ENCODE assay signal across 26 mouse cellular contexts in genomic region chr7:122806531-122806930, GRCm38 (mm10).
"Had no signal": no experiment of that assay in that cellular context is flagged by ENCODE, and none has a peak within 500 bp of the region (broad histone marks: within the 10 kb centered on the region; RNA-seq: fewer than 3 reads in every experiment).

No protein-coding gene starts in this region.

- H3K4me3 ChIP-seq: embryonic facial prominence, embryonic 10.5 days; embryonic facial prominence, embryonic 12.5 days; embryonic facial prominence, embryonic 13.5 days; embryonic facial prominence, embryonic 15.5 days; erythroblast, embryonic 14.5 days; forebrain, embryonic 10.5 days; forebrain, embryonic 12.5 days; forebrain, embryonic 13.5 days; forebrain, embryonic 15.5 days; gastrocnemius, adult 2 months; heart, adult 2 months had no signal

- H3K9ac ChIP-seq: embryonic facial prominence, embryonic 12.5 days; embryonic facial prominence, embryonic 13.5 days; embryonic facial prominence, embryonic 15.5 days; forebrain, embryonic 12.5 days; forebrain, embryonic 13.5 days; forebrain, embryonic 15.5 days; forebrain, postnatal 0 days had no signal

- H3K9me3 ChIP-seq: embryonic facial prominence, embryonic 10.5 days; embryonic facial prominence, embryonic 12.5 days; embryonic facial prominence, embryonic 13.5 days; embryonic facial prominence, embryonic 15.5 days; forebrain, embryonic 10.5 days; forebrain, embryonic 12.5 days; forebrain, embryonic 13.5 days; forebrain, embryonic 15.5 days had no signal

- ATAC-seq: forebrain, embryonic 13.5 days; forebrain, embryonic 14.5 days; forebrain, embryonic 15.5 days; forebrain, embryonic 16.5 days; forebrain, postnatal 0 days had no signal

- DNase-seq: cerebellum, adult 9-10 months; cerebellum, adult 9-11 months; cerebellum, postnatal 10 days; cerebellum, postnatal 14 days; cerebellum, postnatal 25 days; cerebellum, postnatal 36 days; embryo, embryonic 11 days; forebrain, postnatal 0 days; gastrocnemius, adult 2 months; gastrocnemius, postnatal 10 days; gastrocnemius, postnatal 14 days; gastrocnemius, postnatal 25 days; gastrocnemius, postnatal 36 days; heart, adult 18-20 months; heart, adult 2 months had no signal

- H3K27ac ChIP-seq: embryonic facial prominence, embryonic 10.5 days; embryonic facial prominence, embryonic 12.5 days; embryonic facial prominence, embryonic 13.5 days; embryonic facial prominence, embryonic 15.5 days; forebrain, embryonic 10.5 days; forebrain, embryonic 12.5 days; forebrain, embryonic 13.5 days; forebrain, embryonic 15.5 days; gastrocnemius, adult 2 months; heart, adult 2 months had no signal

- H3K4me2 ChIP-seq: embryonic facial prominence, embryonic 12.5 days; embryonic facial prominence, embryonic 13.5 days; embryonic facial prominence, embryonic 15.5 days; forebrain, embryonic 12.5 days; forebrain, embryonic 13.5 days; forebrain, embryonic 15.5 days had no signal

- H3K27me3 ChIP-seq: embryonic facial prominence, embryonic 12.5 days; embryonic facial prominence, embryonic 13.5 days; embryonic facial prominence, embryonic 15.5 days; forebrain, embryonic 12.5 days; forebrain, embryonic 13.5 days; forebrain, embryonic 15.5 days had no signal

- H3K4me1 ChIP-seq: embryonic facial prominence, embryonic 10.5 days; embryonic facial prominence, embryonic 12.5 days; embryonic facial prominence, embryonic 13.5 days; embryonic facial prominence, embryonic 15.5 days; forebrain, embryonic 10.5 days; forebrain, embryonic 12.5 days had no signal

- H3K36me3 ChIP-seq: embryonic facial prominence, embryonic 10.5 days; embryonic facial prominence, embryonic 12.5 days; embryonic facial prominence, embryonic 13.5 days; embryonic facial prominence, embryonic 15.5 days; forebrain, embryonic 10.5 days; forebrain, embryonic 12.5 days; forebrain, embryonic 15.5 days had no signal
